Mouse (Mus musculus): Measurements from ENCODE around the gene Sipa1. TPM values are rescaled to one million over a fixed set of nuclear protein-coding genes. Genes with fewer than 3 reads are reported as not detected.

Sipa1 gene
- 37.1 and 42.1 TPM in 2 replicates for polyA plus RNA-seq (2015; fragmentation: Nextera tagmentation; extraction: Ambion mirVana)

DNA sequence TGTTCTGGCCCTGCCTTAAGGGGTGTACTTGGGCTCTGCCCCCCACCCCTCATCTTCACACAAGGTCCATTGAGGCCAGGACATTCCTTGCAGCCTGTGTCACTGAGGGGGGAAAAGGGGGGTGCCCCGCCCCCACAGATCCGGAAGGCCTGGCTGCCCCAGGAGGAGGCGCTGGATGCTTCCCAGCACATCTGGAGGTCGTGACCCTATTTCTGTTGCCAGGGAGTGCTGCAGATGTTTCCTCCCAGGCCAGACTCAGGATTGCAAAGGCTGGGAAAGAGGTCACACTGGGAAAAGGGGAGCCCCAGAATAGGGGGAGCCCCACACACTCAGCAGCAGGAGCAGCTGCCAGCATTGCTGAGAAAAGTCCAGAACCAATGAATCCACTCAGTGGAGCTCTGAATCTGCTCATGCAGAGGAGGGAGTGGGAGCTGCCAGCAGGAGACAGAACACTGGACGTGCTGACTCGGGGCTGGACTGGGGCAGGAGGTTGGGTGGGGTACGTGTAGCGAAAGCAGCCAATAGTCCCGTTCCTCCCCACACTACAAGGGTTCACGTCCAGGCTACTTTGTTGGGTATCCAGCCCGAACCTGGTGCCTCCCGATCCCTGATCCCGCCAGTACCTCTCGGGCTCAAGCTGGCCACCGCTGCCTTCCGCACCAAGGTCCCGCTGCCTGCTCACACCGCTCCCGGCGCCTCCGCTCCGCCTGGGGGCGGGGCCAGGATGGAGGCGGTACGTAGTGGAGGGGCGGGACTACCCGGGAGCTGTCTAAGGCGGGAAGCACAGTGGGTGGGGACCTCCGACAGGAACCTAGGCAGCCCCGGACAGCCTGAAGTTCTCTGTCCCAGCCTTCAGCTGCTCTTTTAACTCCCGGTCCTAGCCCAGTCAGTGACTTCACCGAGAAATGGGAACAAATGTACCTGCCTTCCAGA, at the start of gene Sipa1:
Gene Sipa1, minus strand, starts transcription at position 727 of the 933 bp plus-strand sequence.

DNA sequence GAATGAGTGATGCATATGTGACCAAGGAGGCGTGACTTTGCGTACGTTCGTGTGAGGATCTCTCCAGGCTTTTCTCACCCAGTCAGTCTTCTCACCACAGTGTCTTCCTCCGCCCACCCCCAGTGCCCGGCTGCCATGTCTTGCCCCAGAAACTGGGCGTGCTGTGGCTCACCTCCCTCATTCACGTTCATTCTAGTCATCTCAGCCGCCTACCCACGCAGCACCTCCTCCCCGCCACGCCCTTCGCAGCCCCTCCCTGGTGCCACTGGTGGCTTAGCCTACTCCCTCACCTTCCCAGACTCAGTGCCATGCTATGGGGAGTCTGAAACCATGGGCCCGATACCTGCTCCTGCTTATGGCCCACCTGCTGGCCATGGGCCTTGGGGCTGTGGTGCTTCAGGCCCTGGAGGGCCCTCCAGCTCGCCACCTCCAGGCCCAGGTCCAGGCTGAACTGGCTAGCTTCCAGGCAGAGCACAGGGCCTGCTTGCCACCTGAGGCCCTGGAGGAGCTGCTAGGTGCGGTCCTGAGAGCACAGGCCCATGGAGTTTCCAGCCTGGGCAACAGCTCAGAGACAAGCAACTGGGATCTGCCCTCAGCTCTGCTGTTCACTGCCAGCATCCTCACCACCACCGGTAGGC, 40.8 kb upstream of the Sipa1 start, which contains the start of gene Kcnk7:
Gene Kcnk7, plus strand, starts transcription at position 205 of the 638 bp plus-strand sequence.

DNA sequence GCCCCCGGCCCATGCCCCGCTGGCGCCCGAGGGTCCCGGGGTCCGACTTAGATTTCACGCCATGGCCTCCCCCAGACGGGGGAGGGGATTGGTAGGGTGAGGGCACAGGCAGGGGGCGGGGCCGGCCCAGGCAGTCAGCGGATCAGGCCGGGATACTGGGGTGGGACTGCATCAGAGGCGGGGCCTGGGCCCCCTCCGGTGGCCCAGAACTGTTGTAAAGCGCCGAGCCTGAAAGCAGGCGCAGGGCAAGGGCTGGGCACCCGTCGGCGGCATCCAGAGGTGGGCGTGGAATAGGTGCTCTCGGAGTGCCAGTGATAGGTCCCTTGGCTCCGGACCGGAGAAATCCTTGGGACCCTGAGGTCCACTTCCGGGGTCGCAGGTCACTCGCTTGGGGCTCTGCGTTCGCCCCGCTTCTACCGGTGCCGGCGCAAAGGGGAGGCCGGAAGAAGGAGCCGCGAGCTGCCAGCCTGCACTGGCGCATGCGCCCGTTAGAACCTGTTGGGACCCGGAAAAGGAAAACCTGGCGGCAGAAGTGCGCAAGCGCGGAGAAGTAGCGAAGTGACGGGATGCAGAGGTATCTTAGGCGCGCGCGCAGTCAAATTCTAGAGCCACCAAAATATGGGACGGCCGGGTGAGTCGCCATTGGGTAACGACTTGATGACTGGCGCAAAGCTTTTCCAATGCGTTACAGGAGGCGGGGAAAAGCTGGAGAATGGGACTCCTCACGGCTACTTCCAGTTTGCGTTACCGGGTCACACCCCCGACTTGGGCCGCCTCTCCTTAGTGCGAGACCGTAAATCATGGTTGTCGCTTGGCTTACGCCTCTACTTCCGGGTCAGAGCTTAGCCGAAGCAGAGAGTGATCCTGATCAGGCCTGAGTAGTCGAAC, 24.9 kb upstream of the Sipa1 start, which contains the start of the genes Map3k11 and Pcnx3:
Gene Map3k11, plus strand, starts transcription at position 543 of the 888 bp plus-strand sequence.
Gene Pcnx3, minus strand, starts transcription at position 709 of the 888 bp plus-strand sequence.

DNA sequence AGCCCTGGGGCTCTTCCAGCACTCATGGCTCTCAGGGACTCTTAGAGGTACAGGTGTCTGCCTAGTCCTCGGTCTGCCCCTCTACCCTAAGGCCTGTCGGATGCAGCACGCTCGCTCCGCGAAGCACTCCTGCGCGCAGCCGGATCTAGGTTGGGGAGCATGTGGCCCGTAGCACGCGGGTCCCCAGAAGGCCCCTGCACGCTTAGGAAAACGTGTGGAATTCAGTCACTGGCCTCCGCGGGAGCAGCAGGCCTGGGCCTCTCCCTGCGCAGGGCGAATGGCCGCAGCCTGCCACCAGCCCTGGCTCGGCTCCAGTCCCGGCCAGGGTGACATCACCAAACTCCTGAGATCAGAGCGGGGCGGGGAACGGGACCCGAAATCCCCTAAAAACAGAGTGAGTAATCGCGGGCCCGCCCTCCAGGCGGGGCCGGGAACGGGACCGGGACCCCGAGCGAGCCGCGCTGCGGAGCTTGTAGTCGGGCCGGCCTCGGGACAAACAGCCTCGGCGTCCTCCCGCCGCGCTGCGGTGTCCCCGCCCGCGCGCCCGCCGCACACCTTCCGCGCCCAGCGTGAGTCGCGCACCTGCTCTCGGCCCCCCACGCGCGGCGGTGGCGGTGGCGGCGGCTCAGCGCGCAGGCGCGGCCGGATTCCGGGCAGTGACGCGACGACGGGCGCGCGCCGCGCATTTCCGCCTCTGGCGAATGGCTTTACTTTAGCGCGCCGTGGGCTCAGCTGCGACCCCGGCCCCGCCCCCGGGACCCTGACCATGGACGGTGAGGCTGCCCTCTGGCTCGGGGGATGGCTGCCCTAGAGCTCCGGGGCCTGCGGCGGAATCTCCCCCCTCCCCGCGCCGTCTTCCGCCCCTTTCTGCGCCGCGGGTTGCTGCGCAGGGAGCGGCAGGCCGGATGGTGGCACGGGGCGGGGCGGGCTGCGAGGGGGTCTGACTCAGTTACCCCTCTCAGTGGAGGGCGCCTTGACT, 26.1 kb downstream of the Sipa1 start, which contains the start of gene Rela:
Gene Rela, plus strand, starts transcription at position 415 of the 979 bp plus-strand sequence.

DNA sequence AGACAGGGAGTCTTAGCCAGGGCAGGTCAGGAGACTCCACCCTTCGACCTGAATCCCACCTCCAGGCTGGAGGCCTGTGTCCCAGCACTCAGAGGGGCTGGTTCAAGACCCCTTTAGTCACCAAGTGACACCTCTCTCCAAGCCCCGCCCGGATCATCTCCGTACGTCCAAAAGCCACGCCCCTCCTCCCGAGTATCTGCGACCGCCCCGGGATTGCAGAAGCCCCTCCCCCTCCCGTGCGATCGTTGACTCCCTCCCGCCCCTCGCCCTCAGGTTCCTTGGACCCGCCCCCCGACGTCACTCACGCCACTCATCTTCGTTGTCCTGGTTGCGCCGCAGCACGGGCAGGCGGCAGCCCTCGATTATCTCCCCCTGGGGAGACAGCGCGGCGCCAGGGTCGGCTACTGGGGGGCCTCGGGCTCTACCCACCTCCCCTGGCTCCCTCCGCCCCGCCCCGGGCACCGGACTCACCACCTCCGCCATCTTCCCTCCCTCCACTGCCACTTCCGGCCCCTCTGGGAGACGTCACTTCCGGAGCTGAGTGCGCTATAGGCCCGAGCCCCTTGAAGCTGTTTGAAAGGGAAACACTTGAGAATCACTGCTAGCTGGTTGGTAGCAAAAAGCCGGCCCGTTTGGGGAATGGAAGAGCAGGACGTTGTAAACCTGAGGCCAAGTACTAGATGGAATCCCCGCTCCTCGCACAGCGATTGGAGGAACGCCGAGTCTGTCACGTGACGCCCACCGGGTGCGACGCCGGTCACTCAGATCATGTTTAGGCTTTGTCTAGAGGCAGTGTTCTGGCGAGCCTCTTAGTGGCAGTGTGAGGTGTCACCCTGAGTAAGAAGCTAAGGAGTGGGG, 53.7 kb downstream of the Sipa1 start, which contains the start of gene Kat5:
Gene Kat5, minus strand, starts transcription at position 691 of the 858 bp plus-strand sequence.

DNA sequence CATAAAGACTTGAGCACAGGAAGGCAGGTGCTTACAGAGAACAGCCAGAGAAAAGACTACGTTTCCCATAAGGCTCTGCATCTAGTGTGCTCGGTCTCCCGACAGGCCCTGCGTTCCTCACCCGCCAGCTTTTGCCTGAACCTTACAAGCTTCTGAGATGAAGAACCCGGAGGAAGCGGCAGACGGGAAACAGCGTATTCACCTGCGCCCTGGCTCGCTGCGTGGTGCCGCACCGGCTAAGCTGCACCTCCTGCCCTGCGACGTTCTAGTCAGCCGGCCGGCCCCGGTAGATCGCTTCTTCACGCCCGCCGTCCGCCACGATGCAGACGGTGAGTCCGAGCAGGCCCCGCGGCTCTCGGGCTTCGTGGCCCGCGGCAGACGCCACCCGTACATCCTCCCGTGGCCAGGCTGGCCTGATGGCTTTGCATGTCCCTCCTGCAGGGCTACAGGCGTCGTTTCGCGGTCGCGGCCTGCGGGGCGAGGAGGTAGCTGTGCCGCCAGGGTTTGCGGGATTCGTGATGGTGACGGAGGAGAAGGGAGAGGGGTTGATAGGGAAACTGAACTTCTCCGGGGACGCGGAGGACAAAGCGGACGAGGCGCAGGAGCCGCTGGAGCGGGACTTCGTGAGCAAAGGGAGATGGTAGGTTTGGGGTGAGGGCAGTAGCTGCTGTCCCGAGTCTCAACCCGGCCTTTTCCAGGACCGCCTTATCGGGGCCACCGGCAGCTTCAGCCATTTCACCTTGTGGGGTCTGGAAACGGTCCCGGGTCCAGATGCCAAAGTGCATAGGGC, 61.6 kb downstream of the Sipa1 start, which contains the start of gene Rnaseh2c:
Gene Rnaseh2c, plus strand, starts transcription at position 122 of the 790 bp plus-strand sequence.

Other genes starting within 250 kb of the Sipa1 start
- 130 and 141 TPM in 2 replicates for gene Drap1, start 238.7 kb downstream of the Sipa1 start, polyA plus RNA-seq (2015; fragmentation: Nextera tagmentation; extraction: Ambion mirVana)
- 25.6 and 28.8 TPM in 2 replicates for gene AI837181, start 238.6 kb downstream of the Sipa1 start, polyA plus RNA-seq (2015; fragmentation: Nextera tagmentation; extraction: Ambion mirVana)
- gene Fosl1, start 216.2 kb downstream of the Sipa1 start, polyA plus RNA-seq (2015; fragmentation: Nextera tagmentation; extraction: Ambion mirVana), result not detected in 2 replicates
- gene Ccdc85b, start 205.8 kb downstream of the Sipa1 start, polyA plus RNA-seq (2015; fragmentation: Nextera tagmentation; extraction: Ambion mirVana), result 5.3 and 6.5 TPM in 2 replicates
- gene Fibp, start 203.1 kb downstream of the Sipa1 start, polyA plus RNA-seq (2015; fragmentation: Nextera tagmentation; extraction: Ambion mirVana), result 55.0 and 60.8 TPM in 2 replicates
- gene Ctsw, start 195.2 kb downstream of the Sipa1 start, polyA plus RNA-seq (2015; fragmentation: Nextera tagmentation; extraction: Ambion mirVana), result 4.3 and 6.1 TPM in 2 replicates
- 30.8 and 37.7 TPM in 2 replicates for gene Efemp2, start 189.8 kb downstream of the Sipa1 start, polyA plus RNA-seq (2015; fragmentation: Nextera tagmentation; extraction: Ambion mirVana)
- gene Mus81, start 175.3 kb downstream of the Sipa1 start, polyA plus RNA-seq (2015; fragmentation: Nextera tagmentation; extraction: Ambion mirVana), result 19.9 and 21.2 TPM in 2 replicates
- gene Cfl1, start 173.3 kb downstream of the Sipa1 start, polyA plus RNA-seq (2015; fragmentation: Nextera tagmentation; extraction: Ambion mirVana), result 1,515 and 1,595 TPM in 2 replicates
- gene 1700020D05Rik, start 159.9 kb downstream of the Sipa1 start, polyA plus RNA-seq (2015; fragmentation: Nextera tagmentation; extraction: Ambion mirVana), result 0.19 and 0.21 TPM in 2 replicates
- gene Snx32, start 153.2 kb downstream of the Sipa1 start, polyA plus RNA-seq (2015; fragmentation: Nextera tagmentation; extraction: Ambion mirVana), result 7.8 and 7.9 TPM in 2 replicates
- gene Ovol1, start 103.1 kb downstream of the Sipa1 start, polyA plus RNA-seq (2015; fragmentation: Nextera tagmentation; extraction: Ambion mirVana), result 0.07 TPM in 1 of 2 replicates, not detected in the other
- 4.7 and 5.9 TPM in 2 replicates for gene Ap5b1, start 95.7 kb downstream of the Sipa1 start, polyA plus RNA-seq (2015; fragmentation: Nextera tagmentation; extraction: Ambion mirVana)
- 154 and 175 TPM in 2 replicates for gene Rnaseh2c, start 61.8 kb downstream of the Sipa1 start, polyA plus RNA-seq (2015; fragmentation: Nextera tagmentation; extraction: Ambion mirVana)
- 33.2 and 34.5 TPM in 2 replicates for gene Kat5, start 53.5 kb downstream of the Sipa1 start, polyA plus RNA-seq (2015; fragmentation: Nextera tagmentation; extraction: Ambion mirVana)
- gene Rela, start 26.2 kb downstream of the Sipa1 start, polyA plus RNA-seq (2015; fragmentation: Nextera tagmentation; extraction: Ambion mirVana), result 30.7 and 35.6 TPM in 2 replicates
- 13.1 and 15.0 TPM in 2 replicates for gene Map3k11, start 25.0 kb upstream of the Sipa1 start, polyA plus RNA-seq (2015; fragmentation: Nextera tagmentation; extraction: Ambion mirVana)
- gene Pcnx3, start 25.2 kb upstream of the Sipa1 start, polyA plus RNA-seq (2015; fragmentation: Nextera tagmentation; extraction: Ambion mirVana), result 10.6 and 13.9 TPM in 2 replicates
- gene Kcnk7, start 40.7 kb upstream of the Sipa1 start, polyA plus RNA-seq (2015; fragmentation: Nextera tagmentation; extraction: Ambion mirVana), result 1.3 and 1.6 TPM in 2 replicates
- 101 and 113 TPM in 2 replicates for gene Ehbp1l1, start 62.6 kb upstream of the Sipa1 start, polyA plus RNA-seq (2015; fragmentation: Nextera tagmentation; extraction: Ambion mirVana)
- 66.1 and 67.9 TPM in 2 replicates for gene Fam89b, start 65.9 kb upstream of the Sipa1 start, polyA plus RNA-seq (2015; fragmentation: Nextera tagmentation; extraction: Ambion mirVana)
- 13.0 and 19.2 TPM in 2 replicates for gene Ltbp3, start 77.2 kb upstream of the Sipa1 start, polyA plus RNA-seq (2015; fragmentation: Nextera tagmentation; extraction: Ambion mirVana)
- 22.7 and 26.7 TPM in 2 replicates for gene Scyl1, start 107.7 kb upstream of the Sipa1 start, polyA plus RNA-seq (2015; fragmentation: Nextera tagmentation; extraction: Ambion mirVana)
- 18.5 and 20.2 TPM in 2 replicates for gene Frmd8, start 211.6 kb upstream of the Sipa1 start, polyA plus RNA-seq (2015; fragmentation: Nextera tagmentation; extraction: Ambion mirVana)
- 8.4 and 14.3 TPM in 2 replicates for gene Slc25a45, start 214.1 kb upstream of the Sipa1 start, polyA plus RNA-seq (2015; fragmentation: Nextera tagmentation; extraction: Ambion mirVana)
- gene Tigd3, start 230.4 kb upstream of the Sipa1 start, polyA plus RNA-seq (2015; fragmentation: Nextera tagmentation; extraction: Ambion mirVana), result 4.8 and 5.1 TPM in 2 replicates
- 55.3 and 62.4 TPM in 2 replicates for gene Dpf2, start 249.3 kb upstream of the Sipa1 start, polyA plus RNA-seq (2015; fragmentation: Nextera tagmentation; extraction: Ambion mirVana)